Mouse (Mus musculus) layer of hippocampus, postnatal 14 days (tissue): ENCODE data around the gene Ide. TPM values are rescaled to one million over a fixed set of nuclear protein-coding genes. Genes with fewer than 3 reads are reported as not detected.

ENCODE experiments used
- DNase-seq, 2 experiments: peaks; one replicate each; pipeline ENCODE4 v3.0.0; 2021 to 2022; ENCODE audit warnings: low spot score in 2 of 2, mixed read lengths in 1 of 2
- total RNA-seq, 2 experiments: library from RNA; stranded (reverse); gene quantifications; 2 replicates each; pipeline ENCODE4 v1.2.3; 2021

The Ide gene
- total RNA-seq, 2 experiments from 2014 or later: 46.1 to 46.4 TPM

DNA sequence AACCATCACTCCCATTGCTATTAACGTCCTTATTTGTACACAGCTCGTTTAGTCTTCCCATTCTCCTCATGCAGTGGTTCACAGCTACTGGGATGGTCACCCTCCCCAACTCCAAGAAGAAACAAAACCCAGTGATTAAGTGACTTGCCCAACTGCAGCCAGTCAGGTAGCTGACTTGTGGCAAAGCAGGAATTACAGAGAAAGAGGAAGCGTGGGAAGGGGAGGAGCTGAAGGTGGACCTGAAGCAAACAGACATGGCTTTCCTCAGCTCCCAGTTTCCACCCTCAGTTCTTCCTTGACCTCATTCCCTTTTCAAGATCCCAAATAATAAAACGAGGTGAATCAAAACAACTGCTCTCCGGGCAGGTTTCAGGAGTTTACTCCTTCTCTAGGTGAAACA is 2.8 kb upstream of the Ide start:
- DNase-seq: no peak

DNA sequence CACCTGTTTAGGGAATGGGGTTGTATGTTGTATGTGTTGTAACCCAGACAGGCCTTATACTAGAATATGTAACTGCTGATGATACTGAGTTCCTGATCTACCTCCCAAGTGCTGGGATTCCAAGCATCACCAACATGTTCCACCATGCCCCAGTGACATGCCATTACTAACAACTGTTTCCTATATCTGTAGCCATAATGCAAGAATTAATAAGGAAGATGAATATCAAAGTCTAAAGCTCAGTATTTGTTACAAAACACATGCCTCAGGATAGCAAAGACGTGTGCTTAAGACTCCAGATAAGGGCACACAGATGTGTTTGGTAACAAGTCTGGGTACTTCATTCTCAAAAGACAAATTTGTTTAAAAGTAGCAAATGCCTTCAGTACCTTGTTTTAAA is 2.3 kb downstream of the Ide start:
- no peak for DNase-seq

- DNase-seq: no peak
These were observed 4.3 kb downstream of the Ide start for GRCm38 (mm10) chr19:37333357-37333756.

- DNase-seq: no peak
These were observed 4.9 kb downstream of the Ide start for GRCm38 (mm10) chr19:37332726-37333125.

DNA sequence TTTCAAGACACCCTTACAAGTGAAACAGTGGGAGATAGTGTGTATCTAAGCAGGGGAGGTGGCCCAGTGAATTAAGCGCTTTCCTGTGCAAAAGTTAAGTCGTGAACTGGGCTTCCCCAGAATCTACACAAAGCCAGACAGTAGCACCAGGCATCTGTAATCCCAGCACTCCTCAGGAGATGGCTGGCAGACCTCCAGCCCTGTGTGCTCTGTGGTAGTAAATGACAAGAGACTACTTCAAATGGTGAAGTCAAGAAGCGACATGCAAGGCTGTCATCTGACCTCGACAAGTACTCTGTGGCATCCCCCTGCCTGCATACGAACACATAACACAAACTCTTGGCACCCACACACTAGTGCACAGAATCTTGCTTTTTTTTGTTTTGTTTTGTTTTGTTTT is 10.4 kb downstream of the Ide start:
- no peak for DNase-seq

GRCm38 (mm10) chr19:37323566-37323965 is 14.1 kb downstream of the Ide start:
- DNase-seq: no peak

DNA sequence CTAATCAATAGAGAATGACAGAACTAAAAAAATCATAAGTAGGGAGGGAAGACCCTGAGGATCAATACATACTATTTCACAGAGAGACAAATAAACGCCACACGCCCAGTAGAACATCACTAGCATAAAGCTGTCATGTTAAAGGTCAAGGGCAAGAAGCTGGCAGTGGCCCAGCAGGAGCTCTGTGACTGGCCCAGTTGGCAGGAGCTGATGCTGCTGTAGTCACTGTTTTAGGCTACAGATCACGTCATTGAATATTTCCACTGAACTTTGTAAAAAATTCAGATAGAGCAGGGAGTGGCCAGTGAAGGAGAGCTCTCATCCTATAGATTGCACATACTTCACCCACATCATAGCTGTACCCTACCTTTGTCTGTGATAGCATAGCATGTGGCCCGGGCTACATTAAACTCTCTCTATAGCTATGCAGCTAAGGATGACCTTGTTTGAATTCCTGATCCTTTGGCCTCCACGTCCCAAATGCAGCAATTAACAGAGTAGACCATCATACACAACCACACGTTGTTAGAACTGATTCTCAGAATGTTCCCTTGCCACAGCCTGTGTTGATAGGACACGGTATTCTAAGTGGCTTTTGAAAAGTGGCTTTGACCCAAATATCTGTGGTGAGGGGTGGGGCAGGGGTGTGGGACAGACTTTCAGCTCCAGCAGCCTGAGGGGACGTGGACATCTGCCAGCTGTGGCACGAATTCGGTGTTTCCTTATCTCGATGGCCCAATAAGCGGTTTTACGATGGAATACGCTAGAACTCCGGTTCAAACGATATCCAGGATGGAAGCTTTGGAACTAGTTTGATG is 16.6 kb downstream of the Ide start:
- no peak for DNase-seq

DNA sequence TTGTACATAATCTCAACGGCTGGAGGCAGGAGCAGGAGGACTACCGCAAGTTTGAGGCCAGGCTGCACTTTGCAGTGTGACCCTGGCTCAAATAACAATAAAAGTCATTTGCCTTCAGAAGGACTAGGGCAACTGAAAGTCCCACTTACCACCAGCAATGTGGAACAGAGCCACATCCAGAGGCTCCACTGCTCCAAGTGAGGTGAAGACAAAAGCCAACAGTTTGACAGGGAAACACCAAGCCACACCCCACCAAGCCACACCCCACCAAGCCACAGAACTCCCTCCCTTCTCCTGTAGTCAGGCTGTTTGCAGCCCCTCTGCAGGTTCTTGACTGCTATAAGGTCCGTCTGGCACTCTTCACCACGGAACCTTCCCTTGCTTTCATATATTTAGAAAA is 20.3 kb downstream of the Ide start:
- no peak for DNase-seq

DNA sequence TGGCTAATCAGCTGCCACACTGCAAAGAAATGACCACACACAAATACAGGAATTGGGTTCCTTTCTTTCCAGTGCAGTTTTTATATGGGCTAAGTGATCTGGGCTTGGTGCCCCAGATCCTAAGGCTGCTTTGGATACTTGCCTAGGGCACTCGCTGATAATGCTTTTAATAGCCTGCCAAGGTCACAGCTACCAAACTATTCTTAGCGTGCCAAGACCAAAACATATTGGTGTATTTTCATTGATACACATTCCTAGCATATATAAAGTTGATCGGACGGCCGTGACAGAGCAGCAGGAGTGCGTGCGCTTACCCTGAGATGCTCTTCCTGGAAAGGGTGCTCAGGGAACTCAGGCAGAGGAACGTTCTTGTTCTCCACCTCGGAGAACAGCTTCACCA is 22.6 kb downstream of the Ide start:
- no peak for DNase-seq

- no peak for DNase-seq
These were observed 26.2 kb downstream of the Ide start for GRCm38 (mm10) chr19:37311426-37311825.

DNA sequence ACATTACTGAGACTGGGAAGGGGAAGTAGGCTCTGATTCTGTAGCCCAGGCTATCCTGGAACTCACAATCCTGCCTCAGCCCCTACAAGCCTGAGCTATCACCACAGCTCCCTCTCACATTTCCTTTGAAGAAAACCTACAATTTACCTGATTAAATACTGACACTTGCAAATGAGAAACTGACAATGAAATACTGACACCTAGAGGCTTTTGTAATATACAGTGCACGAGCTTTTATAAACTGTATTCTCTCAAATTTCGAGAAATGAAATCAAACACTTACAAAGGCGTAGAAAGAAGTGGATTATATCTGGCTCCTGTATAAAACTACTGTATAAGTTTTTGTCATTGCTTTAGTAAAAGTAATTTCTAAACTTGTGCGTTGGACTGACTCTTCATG is 27.5 kb downstream of the Ide start:
- DNase-seq: no peak

DNA sequence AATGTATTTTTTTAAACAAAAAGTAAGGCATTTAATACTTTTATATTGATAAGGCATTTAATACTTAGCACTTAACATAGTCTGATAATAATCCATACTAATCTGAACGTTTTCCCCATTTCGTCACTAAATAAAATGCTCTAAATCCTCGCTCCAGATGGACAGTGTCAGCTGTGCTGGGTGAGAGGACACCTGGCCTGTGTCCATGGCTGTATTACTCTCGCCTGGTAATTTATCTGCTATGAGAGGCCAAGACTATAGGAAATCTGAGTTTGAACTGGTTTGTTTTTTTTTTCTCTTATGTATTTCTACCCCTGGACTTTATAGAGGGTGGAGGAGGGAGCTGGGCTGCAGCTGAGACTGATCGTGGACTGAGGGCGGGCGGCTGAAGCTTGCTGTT is 28.7 kb downstream of the Ide start:
- no peak for DNase-seq

DNA sequence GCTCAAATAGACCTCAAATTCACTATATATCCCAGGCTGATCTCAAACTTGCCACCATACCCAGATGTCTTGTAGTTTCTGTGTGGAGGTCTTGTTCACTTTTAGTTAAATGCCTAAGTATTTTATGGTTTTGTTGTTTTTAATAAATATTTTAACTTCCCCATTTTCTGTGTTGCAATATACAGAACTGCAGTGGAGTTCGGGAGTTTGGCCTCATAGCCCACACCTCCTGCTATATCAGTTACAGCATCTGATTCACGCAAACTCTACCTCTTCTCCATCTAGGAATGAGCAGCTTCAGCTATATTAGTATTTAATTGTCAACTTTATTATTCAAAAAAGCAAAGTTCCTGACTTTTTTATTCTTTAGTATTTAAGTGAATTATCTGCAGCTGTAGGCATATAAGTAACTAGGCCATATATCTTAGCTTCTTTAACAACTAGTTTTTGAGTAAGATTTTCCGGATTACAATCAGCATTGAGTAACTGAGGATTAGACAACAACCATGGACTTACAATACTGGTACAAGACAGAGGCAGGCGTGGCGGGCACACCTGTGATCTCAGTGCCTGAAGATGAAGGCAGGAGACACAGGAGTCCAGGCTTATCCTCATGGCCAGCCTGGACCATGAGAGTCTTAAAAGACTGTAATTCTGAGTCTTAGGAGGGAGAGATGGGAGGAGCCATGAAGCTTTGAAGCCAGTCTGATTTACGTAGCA is 29.7 kb downstream of the Ide start:
- DNase-seq: no peak

DNA sequence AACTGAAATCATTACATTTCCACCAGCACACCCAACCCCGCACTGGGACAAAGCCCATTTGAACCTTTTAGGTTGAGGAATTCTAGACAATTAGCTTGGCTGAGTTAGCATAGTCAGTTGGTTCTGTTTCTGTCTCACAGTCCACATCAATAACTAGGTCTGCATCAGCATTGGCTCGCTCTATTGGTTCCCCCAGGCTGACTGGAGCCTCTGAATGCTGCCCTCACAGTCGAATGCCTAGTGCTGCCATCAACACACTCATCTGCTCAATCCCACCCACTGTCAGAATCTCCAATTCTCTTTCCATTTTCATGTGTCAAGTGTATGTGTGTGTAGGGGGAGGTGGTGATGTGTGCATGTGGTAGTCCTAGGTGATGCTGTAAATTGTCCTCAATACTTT is 31.5 kb downstream of the Ide start:
- DNase-seq: no peak

- DNase-seq: no peak
These were observed 32.8 kb downstream of the Ide start for GRCm38 (mm10) chr19:37304866-37305265.

DNA sequence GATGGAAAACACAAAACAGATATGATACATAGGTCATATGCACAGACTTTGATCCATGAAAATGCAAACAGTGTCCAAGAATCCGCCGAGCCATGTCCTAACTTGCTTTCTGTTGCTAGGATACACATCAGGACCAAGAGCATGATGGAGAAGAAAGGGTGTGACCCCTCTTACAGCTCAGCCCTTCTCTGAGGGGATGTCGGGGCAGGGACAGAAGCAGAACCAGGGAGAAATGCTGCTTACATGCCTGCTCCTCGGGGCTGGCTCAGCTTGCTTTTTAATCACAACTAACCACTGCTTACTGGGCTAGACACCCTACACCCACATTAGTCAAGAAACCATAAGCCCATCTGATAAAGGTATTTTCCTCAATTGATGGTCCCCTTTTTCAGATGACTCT is 33.6 kb downstream of the Ide start:
- no peak for DNase-seq

DNA sequence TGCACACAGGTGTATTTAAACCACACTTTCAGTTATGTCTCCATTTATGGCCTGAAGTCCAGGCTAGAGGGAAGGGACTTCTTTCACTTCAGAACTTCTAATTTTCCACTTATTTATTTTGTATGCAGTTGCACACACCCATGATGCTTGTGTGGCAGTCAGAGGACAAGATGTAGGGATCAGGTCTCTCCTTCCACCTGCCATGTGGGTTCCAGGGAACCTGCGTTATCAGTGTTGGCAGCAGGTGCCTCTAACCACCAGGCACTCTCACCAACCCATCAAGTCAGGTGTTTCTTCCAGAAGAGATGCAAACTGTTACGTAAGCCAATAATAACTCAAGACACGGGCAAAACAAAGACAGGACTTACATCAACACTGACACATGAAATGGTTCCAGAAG is 35.9 kb downstream of the Ide start:
- no peak for DNase-seq

DNA sequence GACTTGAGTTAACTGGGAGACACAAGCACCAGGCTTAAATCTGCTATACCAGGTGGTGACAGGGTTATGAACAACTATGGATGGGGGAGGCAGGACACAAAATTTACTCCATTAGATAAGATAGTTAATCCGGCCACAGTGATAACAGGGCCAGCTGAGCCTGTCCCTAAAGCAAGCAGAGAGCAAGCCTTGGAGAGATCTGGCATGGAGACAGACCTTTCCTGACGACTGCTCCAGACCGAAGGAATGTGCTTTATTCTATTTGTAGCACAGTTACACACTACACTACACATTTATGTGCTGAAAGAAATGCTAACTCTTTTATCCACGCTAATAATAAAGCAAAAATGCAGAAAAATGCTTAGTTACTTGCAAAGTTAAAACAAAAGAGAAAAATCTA is 46.0 kb downstream of the Ide start:
- no peak for DNase-seq

- DNase-seq: no peak
These were observed 46.7 kb downstream of the Ide start for GRCm38 (mm10) chr19:37290906-37291305.

DNA sequence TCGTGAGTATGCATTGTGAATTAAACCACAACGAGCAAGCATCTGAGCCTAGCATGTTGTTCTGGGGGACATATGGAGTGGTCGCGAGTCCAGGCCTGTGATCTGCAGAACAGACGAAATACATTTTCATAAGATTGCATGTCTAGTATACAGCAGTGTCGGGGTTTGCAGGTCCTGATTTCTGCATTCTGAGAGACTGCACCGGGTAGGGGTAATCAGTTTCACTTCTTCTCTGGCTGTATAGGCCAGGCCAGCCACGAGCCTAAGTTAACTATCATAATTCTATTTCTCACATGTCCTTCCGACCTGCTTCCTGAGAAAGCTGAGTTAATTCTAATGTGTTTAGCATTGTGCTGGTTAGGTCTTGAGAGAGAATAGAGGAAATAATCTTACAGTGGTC is 52.9 kb downstream of the Ide start:
- no peak for DNase-seq

- peak in 1 of 2 experiments; percentile 23 for DNase-seq
These were observed 54.5 kb downstream of the Ide start for GRCm38 (mm10) chr19:37283166-37283565.

DNA sequence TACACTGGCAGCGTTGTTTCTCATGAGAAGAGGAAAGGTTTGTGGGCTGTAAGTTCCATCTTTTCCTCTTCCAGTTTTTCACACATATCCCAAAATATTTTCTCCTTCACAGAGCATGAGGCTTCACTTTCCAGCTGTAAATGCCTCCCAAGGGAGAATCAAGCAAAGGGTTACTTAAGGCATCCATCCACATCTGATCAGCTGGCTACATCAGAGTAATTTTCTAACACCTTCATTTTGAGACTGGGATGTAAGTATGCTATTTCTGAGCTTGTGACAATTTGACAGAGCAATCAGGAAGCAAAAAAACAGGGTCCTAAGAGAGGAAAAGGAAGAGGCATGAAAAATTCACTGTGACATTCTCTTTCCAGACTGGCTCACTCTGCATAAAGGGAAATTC is 55.9 kb downstream of the Ide start:
- no peak for DNase-seq

GRCm38 (mm10) chr19:37279194-37279593 is 58.5 kb downstream of the Ide start:
- DNase-seq: no peak
